Mouse (Mus musculus) heart, postnatal 0 days (tissue): ENCODE results near the gene Rcc1l. TPM values are rescaled to one million over a fixed set of nuclear protein-coding genes. Genes with fewer than 3 reads are reported as not detected.

ENCODE experiments used
- ATAC-seq: fragments of 200-750 bp; cut with Nextera tagmentation; 2 replicates; pipeline ENCODE4 v1.8.0; 2017; ENCODE audit warnings: low read depth, moderate number of reproducible peaks, moderate library complexity; ENCODE audit not compliant: insufficient read depth
- DNase-seq: peaks from one replicate; pipeline ENCODE4 v3.0.0-alpha.2; 2016; ENCODE audit warnings: low spot score
- H3K27ac ChIP-seq: fragments of 300-500 bp; sonication (generic); 2 replicates; pipeline ENCODE4 v1.5.1; 2014; ENCODE audit warnings: low read depth, mild to moderate bottlenecking
- H3K27me3 ChIP-seq: fragments of 300-500 bp; sonication (generic); 2 replicates; pipeline ENCODE4 v1.6.1; 2014; ENCODE audit warnings: low read length, mixed read lengths; ENCODE audit not compliant: control insufficient read depth, insufficient read depth
- H3K36me3 ChIP-seq: fragments of 300-500 bp; sonication (generic); replicated peaks from 2 replicates; pipeline ENCODE4 v1.6.1; 2014; ENCODE audit warnings: low read length, mixed read lengths; ENCODE audit not compliant: control insufficient read depth, insufficient read depth
- H3K4me1 ChIP-seq: fragments of 300-500 bp; sonication (generic); 2 replicates; pipeline ENCODE4 v1.6.1; 2014; ENCODE audit warnings: antibody characterized with exemption; ENCODE audit not compliant: control insufficient read depth, insufficient read depth
- H3K4me2 ChIP-seq: fragments of 300-500 bp; sonication (generic); 2 replicates; pipeline ENCODE4 v1.6.1; 2014; ENCODE audit warnings: low read depth, mild to moderate bottlenecking, low read length, moderate library complexity
- H3K4me3 ChIP-seq: fragments of 300-500 bp; sonication (generic); 2 replicates; pipeline ENCODE4 v1.5.1; 2014; ENCODE audit warnings: low read depth, low read length
- H3K9ac ChIP-seq: fragments of 300-500 bp; sonication (generic); replicated peaks from 2 replicates; pipeline ENCODE4 v1.6.1; 2014; ENCODE audit warnings: low read depth, low read length, mixed read lengths
- H3K9me3 ChIP-seq: fragments of 300-500 bp; sonication (generic); replicated peaks from 2 replicates; pipeline ENCODE4 v1.6.1; 2016; ENCODE audit warnings: low read length; ENCODE audit not compliant: control insufficient read depth
- CTCF ChIP-seq: IDR thresholded peaks from 2 replicates; pipeline ENCODE4 v1.5.1; 2016; ENCODE audit warnings: antibody characterized with exemption, control low read depth, low read depth
- EP300 ChIP-seq: IDR thresholded peaks from 2 replicates; pipeline ENCODE4 v1.6.1; 2016; ENCODE audit warnings: antibody characterized with exemption, low read depth
- WGBS: fragments of 180-500 bp; shearing (Covaris S2); extraction: QIAGEN DNeasy Blood & Tissue Kit; methylation state at CpG from one replicate; pipeline ENCODE4 v1.1.7; 2014; 5-methylcytosine and 5-hydroxymethylcytosine counted together
- polyA plus RNA-seq: library from polyadenylated mRNA; unstranded; fragments of >200 nt; fragmentation: Nextera tagmentation; extraction: Ambion mirVana; gene quantifications from 2 replicates; pipeline ENCODE4 v1.2.1, GENCODE M21; 2015
- total RNA-seq: library from RNA; depleted of rRNA; stranded (reverse); fragments of >200 nt; gene quantifications from 2 replicates; pipeline ENCODE4 v1.2.3, GENCODE M21; 2014; ENCODE audit warnings: low replicate concordance

Rcc1l gene
- total and polyA plus RNA-seq, 2 experiments from 2014 or later, result 19.7 to 22.1 TPM

DNA sequence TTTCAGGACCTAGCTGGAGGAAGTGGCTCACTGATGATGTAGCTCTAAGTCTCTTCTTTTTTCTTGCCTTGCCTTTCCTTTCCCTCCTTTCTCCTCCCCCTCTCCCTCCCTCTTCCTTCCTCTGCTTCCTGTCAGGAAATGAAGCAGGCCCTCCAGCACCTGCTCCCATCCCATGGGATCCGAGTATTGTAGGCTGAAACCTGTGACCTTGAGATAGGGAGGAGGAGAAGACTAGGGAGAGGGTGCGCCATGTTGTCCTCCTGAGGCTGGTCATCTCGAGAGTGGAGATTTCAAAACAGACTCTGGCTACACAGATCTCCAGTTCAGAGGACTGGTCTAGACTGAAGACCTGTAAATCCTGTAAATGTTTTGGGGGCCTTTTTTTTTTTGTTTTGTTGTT lies 5.6 kb upstream of the Rcc1l start:
- Histone ChIP-seq H3K4me2 (no peak overlapping the region), H3K36me3 (no peaks in the 10 kb centered on the region), H3K9me3 (no peaks in the 10 kb centered on the region), H3K9ac (no peak overlapping the region), H3K27ac (peak overlapping the region; percentile 95), H3K4me3 (no peak overlapping the region), H3K4me1 (peaks cover 19% of the 10 kb centered on the region), H3K27me3 (no peaks in the 10 kb centered on the region)
- DNase-seq, result no peak
- TF ChIP-seq CTCF (no peak), EP300 (no peak)
- 51% methylated on average over 3 of the region's 3 CpGs for WGBS
- no peak for ATAC-seq

DNA sequence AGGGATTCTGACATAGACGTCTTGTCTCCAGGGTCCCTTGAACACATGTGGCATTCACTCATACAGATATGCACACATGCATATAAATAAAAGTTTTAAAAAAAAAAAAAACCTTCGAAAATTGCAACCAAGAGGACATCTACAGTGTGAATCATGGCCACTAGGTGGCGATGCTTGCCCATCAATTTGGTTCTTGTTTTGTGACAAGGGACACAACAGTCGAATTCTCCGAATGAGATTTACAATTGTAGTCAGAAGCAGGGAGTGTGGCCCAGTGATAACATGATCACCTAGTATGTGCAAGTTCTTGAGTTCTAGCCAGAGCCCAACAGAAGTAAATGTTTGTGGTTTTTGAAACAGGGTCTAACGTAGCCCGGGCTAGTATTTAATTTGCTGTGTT lies 3.3 kb upstream of the Rcc1l start:
- H3K4me1 ChIP-seq, result peaks cover 29% of the 10 kb centered on the region
- WGBS, result 19% methylated on average over 7 of the region's 7 CpGs
- H3K4me2 ChIP-seq, result no peak overlapping the region
- no peak for ATAC-seq
- DNase-seq, result peak; percentile 82
- no peak overlapping the region for H3K4me3 ChIP-seq
- H3K9ac ChIP-seq, result no peak overlapping the region
- no peak for TF ChIP-seq EP300
- TF ChIP-seq CTCF, result peak; percentile 86
- H3K27me3 ChIP-seq, result no peaks in the 10 kb centered on the region
- H3K36me3 ChIP-seq, result no peaks in the 10 kb centered on the region
- H3K27ac ChIP-seq, result no peak overlapping the region
- H3K9me3 ChIP-seq, result no peaks in the 10 kb centered on the region

DNA sequence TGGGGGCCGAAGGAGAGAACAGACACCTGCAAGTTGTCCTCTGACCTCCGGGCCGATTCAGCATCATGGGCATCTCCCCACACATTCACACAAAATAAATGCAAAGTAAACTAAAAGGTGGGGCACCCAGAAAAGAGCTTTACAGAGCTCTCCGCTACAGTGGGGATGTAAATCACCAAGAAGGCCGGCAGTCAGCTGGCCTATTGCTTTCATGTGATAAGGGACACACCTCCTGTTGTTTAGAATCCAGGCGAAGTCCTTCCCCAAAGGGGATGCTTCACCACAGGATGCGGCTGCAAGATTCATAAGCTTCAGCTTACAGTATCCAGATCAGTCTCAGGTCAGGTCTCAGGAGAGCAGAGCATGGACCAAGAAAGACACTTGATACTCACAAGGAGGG lies 2.0 kb upstream of the Rcc1l start:
- H3K4me1 ChIP-seq, result peaks cover 26% of the 10 kb centered on the region
- 75% methylated on average over 7 of the region's 7 CpGs for WGBS
- no peak overlapping the region for H3K9ac ChIP-seq
- H3K4me3 ChIP-seq, result no peak overlapping the region
- DNase-seq (no peak), ATAC-seq (no peak)
- H3K4me2 ChIP-seq, result no peak overlapping the region
- TF ChIP-seq EP300 (no peak), CTCF (no peak)
- H3K27ac ChIP-seq, result no peak overlapping the region
- no peaks in the 10 kb centered on the region for H3K9me3 ChIP-seq
- H3K36me3 ChIP-seq, result no peaks in the 10 kb centered on the region
- no peaks in the 10 kb centered on the region for H3K27me3 ChIP-seq

DNA sequence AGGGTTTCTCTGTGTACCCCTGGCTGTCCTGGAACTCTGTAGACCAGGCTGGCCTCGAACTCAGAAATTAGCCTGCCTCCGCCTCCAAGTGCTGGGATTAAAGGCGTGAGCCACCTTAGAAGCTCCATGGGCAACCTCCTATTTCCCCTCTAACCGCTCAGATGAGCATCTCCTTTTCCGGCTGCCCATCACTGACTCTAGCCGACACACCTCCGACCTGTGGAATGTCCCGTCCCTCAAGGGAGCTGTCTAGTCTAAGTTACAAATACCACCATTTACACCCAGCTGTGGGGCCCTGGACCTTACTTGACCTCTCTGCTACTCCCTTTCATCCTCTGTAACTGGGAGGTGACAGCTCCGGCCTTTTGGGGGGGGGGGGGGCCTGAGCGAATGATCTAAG lies 878 bp downstream of the Rcc1l start:
- peak overlapping the region; percentile 69 for H3K9ac ChIP-seq
- WGBS, result 14% methylated on average over 10 of the region's 10 CpGs
- DNase-seq (no peak), ATAC-seq (no peak)
- no peaks in the 10 kb centered on the region for H3K9me3 ChIP-seq
- peak overlapping the region; percentile 89 for H3K27ac ChIP-seq
- H3K4me2 ChIP-seq, result peak overlapping the region; percentile 80
- TF ChIP-seq EP300, result no peak
- TF ChIP-seq CTCF, result no peak
- H3K36me3 ChIP-seq, result peaks cover 12% of the 10 kb centered on the region
- peaks cover 10% of the 10 kb centered on the region for H3K4me1 ChIP-seq
- no peaks in the 10 kb centered on the region for H3K27me3 ChIP-seq
- H3K4me3 ChIP-seq, result peak overlapping the region; percentile 98

DNA sequence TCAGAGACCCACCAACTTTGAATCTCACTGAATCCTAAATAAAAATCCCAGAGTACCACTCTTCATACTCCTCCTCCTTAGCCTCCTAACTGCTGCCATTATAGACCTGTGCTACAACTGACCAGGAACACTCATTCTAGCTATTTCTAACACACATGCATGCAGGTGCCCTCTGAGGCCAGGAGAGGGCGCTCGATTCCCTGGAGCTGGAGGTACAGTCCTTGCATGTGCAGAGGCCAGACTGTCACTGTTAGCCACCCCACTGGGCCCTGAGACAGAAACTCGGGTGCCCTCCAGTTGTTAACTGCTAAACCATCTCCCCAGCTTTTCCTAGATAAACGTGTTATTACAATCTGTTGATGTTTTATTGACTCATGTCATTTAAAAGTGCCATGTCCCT lies 3.4 kb downstream of the Rcc1l start:
- TF ChIP-seq EP300, result no peak
- TF ChIP-seq CTCF, result peak; percentile 55
- WGBS, result 38% methylated on average over 4 of the region's 4 CpGs
- no peaks in the 10 kb centered on the region for H3K9me3 ChIP-seq
- H3K27me3 ChIP-seq, result no peaks in the 10 kb centered on the region
- H3K4me1 ChIP-seq, result peaks cover 10% of the 10 kb centered on the region
- H3K36me3 ChIP-seq, result peaks cover 21% of the 10 kb centered on the region
- no peak for ATAC-seq
- no peak overlapping the region for H3K4me2 ChIP-seq
- H3K9ac ChIP-seq, result no peak overlapping the region
- DNase-seq, result no peak
- no peak overlapping the region for H3K27ac ChIP-seq
- no peak overlapping the region for H3K4me3 ChIP-seq

DNA sequence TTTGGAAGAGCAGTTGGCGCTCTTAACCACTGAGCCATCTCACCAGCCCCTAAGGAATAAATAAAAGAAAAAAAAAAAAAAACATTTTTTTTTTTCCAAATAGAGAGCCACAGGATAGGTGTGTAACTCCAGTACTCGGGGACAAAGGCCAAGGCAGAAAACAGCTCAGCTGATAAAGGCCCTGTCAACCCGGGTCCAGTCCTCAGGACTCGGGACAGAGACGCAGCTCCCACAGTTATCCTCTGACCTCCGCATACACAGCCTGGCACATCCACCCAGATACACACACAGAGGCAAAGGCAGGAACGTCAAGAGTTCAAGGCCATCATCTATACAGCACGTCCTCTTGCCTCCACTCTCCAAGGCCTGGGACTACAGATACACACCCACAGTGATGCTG lies 6.4 kb downstream of the Rcc1l start:
- Histone ChIP-seq H3K36me3 (peaks cover 30% of the 10 kb centered on the region), H3K9ac (no peak overlapping the region), H3K4me1 (peaks cover 2% of the 10 kb centered on the region), H3K27me3 (no peaks in the 10 kb centered on the region), H3K27ac (no peak overlapping the region), H3K9me3 (no peaks in the 10 kb centered on the region), H3K4me2 (no peak overlapping the region), H3K4me3 (no peak overlapping the region)
- DNase-seq (no peak), ATAC-seq (no peak)
- TF ChIP-seq EP300, result no peak
- no peak for TF ChIP-seq CTCF
- 92% methylated on average over 8 of the region's 8 CpGs for WGBS
